Mouse (Mus musculus): Measurements from ENCODE around the gene Bag6.

The Bag6 gene

DNA sequence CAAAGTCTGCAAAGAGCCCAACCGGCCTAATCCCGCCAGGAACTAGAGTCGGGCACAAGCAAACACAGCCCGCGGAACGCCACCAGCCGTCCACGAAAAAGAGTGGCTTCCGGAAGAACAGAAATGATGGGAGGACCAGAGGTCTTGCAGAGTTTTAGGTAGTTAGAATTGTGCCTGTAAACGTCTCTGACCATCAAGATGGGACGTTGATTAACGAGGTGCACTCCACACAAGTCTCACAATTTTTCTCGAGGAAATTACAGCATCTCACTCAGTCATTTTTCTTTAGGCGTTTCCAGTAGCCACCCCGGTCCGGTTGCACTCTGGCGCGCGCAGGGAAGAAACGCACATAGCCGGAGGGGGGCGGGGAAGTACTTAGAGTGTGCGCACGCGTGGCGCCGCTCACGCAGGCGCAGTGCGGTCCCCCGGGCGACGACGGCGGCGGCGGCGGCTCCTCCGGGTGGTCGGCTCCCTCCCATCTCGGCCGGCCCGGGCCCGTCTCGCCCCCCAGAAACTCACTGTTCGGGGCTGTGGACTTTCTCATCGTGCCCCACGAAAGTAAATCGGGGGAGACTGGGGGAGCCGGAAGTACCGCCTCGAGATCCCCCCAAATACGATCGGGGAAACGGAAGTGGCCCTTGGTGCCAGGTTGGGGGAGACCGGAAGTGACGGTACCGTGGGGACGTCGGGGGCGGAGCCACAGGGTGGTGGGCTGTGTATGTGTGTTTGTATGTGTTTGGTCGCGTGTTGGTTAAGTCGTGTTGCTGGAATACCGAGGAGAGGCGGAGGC lies at the start of gene Bag6:
Gene Bag6, plus strand, starts transcription at position 378 of the 790 bp plus-strand sequence.
- CTCF ChIA-PET, result no interaction called here
- POLR2A ChIA-PET, result interaction anchor here in 2 of 4 experiments (0.6 to 1.5 kb wide), 7 partner anchors 9 to 752 kb away, joined by 3 to 6 read pairs (median 5); partner anchors contain the start of genes Csnk2b (in 2 of the 2), Gpank1 (in 2 of the 2), D17H6S53E (in 1 of the 2) and Ddx39b (in 1 of the 2)

DNA sequence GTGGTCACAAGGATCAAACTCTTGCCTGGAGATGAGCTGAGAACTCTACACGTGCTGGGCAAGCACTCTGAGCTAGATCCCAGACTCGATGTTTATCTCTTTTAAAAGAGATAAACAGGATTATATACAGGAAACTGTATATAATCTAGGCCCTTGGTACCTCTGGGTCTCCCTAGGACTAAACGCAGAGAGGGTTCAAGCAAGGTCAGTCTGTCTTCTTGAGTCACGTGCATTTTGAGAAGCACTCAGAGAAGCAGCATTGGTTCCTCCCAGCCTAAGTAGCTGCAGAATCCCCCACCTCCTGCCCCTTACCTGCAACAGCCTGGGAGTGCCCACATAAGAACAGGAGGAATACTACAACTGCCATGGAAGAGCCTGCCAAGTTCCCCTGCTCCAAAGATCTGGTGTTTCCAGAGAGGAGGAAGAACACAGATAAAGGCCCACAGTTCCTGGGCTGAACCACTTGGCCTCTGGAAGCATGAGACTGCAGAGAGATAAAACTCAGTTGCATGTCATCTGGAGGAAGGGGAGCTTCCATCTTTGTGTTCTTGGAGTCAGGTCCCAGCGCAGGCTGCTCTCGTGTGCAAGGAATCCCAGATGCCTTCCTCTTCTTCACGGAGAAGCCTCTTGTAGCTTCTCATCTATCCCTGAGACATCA lies 49.6 kb upstream of the Bag6 start, which contains the start of gene Ly6g6f:
Gene Ly6g6f, minus strand, starts transcription at position 403 of the 658 bp plus-strand sequence.
- POLR2A ChIA-PET, result interaction anchor here in 3 of 4 experiments (0.6 to 2.4 kb wide), 17 partner anchors 8 to 203 kb away, joined by 3 to 14 read pairs (median 3); partner anchors contain the start of genes Ly6g6e (in 2 of the 3), Ddx39b (in 1 of the 3), Gm20547 (in 1 of the 3) and Gpank1 (in 1 of the 3)
- CTCF ChIA-PET, result interaction anchor here in 2 of 4 experiments (0.6 to 4.7 kb wide), 4 partner anchors 12 to 682 kb away, joined by 3 to 28 read pairs (median 4); no protein-coding TSS in a partner anchor

DNA sequence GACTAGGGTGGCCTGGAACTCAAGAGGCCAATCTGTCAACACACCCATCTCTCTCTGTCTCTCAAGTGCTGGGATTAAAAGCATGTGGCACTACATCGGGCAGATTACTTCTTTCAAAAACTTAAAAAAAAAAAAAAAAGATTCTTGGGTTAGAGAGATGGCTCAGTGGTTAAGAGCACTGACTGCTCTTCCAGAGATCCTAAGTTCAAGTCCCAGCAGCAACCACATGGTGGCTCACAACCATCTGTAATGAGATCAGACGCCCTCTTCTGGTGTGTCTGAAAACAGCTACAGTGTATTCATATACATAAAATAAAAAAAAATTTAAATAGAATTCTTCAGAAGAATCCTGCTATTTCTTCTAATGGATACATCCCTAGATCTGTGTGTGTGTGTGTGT lies 46.8 kb upstream of the Bag6 start:
- POLR2A ChIA-PET, result interaction anchor here in 3 of 4 experiments (0.6 to 3.1 kb wide), 28 partner anchors 9 to 484 kb away, joined by 3 to 11 read pairs (median 4); partner anchors contain the start of genes Ly6g6e (in 2 of the 3), Agpat1 (in 1 of the 3), Ddah2 (in 1 of the 3) and Msh5 (in 1 of the 3)
- CTCF ChIA-PET, result interaction anchor here (0.6 to 4.7 kb wide), 32 partner anchors 8 to 1100 kb away, joined by 3 to 28 read pairs (median 4); partner anchors contain the start of genes Ddah2 (in 2 of the 4), Ehmt2 (in 1 of the 4), Ly6g6d (in 1 of the 4) and Ly6g6e (in 1 of the 4)

GRCm38 (mm10) chr17:35088825-35089644 lies 45.9 kb upstream of the Bag6 start, which contains the start of gene Abhd16a:
Abhd16a (plus strand) TSS chr17:35089263.
- POLR2A ChIA-PET, result interaction anchor here (0.6 to 3.1 kb wide), 31 partner anchors 8 to 217 kb away, joined by 3 to 11 read pairs (median 3); partner anchors contain the start of genes Csnk2b (in 2 of the 4), Gpank1 (in 2 of the 4), D17H6S53E (in 1 of the 4) and Ddah2 (in 1 of the 4)

DNA sequence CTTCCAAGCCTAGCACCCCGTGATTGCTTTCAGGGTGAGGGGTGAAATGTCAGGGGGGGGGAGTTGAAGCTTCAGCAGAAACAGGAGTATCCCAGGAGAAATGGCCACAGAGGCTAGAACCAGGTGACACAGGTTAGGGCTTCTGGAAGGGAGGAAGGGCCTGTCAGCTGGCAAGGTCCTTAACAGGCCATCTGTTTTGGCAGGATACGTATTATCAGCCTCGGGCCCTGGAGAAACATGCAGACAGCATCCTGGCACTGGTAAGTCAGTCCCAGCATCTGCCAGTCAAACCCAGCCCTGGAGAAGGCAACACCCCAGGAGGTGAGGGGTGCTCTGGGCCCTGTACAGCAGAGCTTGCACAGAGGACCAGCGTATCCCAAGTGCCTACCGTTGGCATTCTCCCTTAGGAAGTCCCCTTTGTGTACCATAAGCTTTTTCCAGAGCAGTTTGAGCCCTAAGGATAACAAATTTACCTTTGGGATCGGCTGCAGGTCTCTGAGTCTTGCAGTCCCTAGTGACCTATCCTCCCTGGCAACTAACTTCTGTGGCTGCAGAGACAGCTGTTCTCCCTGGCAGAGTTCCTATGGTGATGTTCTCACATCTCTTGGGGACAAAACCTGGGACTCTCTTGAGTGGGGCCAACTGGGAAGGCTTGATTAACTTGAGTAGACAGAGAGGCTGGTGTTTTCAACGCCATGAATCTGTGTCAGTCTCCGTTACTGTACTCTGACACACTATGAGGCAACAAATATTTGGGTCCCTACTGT lies 44.6 kb upstream of the Bag6 start:
- ChIA-PET POLR2A (interaction anchor here in 1 of 4 experiments (0.6 to 3.1 kb wide), 4 partner anchors 10 to 64 kb away, joined by 3 to 11 read pairs (median 4); partner anchors contain the start of genes Csnk2b, Gpank1 and Ly6g6e), CTCF (interaction anchor here in 2 of 4 experiments (0.7 to 1.1 kb wide), 2 partner anchors 78 to 79 kb away, joined by 3 read pairs; no protein-coding TSS in a partner anchor)

More at GRCm38 (mm10) chr17:35088825-35089644, 45.9 kb upstream of the Bag6 start, which contains the start of gene Abhd16a:
- CTCF ChIA-PET, result interaction anchor here (0.6 to 4.7 kb wide), 32 partner anchors 9 to 952 kb away, joined by 3 to 28 read pairs (median 4); partner anchors contain the start of genes Ddah2 (in 2 of the 4), Ehmt2 (in 1 of the 4), Ly6g6d (in 1 of the 4) and Ly6g6e (in 1 of the 4)

DNA sequence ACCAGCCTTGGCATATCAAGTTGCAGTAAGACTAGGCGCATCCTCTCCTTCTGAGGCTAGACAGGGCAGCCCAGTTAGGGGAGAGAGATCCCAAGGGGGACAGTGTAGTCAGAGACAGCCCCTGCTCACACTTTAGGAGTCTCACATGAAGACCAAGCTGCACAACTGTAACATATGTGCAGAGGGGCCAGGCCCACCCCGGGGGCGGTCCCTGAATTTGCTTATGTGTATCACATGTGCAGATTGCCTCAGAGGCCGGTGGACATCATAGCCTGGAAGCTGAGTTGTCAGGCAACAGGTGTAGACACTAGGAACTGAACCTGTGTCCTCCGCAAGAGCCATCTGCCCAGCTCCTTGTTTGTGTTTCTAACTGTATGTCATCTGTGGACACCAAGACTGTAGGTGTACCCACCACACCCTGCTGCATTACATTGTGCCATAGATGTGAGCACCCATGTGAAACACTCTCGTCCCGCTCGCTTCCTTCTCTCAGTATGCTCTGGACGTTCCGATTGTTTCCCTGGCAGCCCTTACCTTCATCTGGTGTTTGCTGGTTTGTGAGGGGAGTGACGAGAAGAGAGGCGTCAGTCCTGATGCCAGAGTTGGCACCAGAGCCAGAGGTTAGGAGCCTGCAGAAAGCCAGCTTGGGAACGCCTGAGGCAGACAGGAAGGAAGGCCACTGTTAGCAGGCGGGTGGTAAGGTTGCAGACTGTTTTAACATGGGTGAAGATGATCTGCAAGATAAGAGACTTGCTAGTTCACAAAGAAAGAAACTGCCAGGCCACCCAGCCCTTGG lies 42.4 kb upstream of the Bag6 start:
- CTCF ChIA-PET, result interaction anchor here in 2 of 4 experiments (0.6 to 1.0 kb wide), 2 partner anchors 76 kb away, joined by 3 read pairs; no protein-coding TSS in a partner anchor
- POLR2A ChIA-PET, result interaction anchor here in 2 of 4 experiments (0.5 to 1.5 kb wide), 3 partner anchors 14 to 140 kb away, joined by 3 read pairs; no protein-coding TSS in a partner anchor

DNA sequence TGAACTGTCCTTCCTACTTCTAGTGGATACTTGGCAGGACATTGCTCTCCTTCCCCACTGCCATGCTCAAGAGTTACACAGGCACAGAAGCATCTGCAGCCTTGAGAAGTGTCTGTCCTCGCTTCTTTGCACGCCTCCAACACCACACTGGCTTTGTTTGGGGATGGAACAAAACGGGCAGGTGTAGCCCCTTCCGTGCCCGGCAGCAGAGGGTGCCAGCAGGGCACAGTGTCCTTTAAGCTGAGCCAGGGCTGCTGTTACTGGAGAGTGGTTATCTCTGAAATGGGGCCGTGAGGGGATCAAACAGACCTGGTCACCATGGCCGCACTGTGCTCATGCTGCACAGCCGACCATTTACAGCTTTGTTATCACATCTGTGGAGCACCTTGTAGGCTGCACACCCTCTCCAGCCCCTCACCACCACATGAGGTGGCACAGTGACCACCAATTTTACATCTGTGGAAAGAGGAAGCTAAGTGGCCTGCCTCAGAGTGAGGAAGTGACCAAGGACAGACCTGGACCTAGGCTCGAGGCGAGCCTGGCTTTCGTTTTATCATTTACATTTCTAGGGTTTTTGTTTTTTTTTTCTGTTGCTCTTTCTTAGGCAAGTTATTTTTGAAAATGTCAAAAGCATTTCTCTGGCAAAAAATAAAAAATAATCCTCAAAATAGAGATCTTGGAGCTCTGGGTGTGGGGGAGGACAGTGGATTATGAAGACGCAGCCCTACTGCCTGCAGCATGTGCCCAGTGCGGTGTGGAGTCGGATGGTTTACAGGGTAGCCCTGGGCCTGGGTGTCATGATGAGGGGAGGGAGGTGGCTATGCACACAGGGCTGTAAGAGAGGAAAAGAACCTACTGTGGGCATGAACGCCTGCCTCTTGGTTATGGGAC lies 40.3 kb upstream of the Bag6 start:
- POLR2A ChIA-PET, result interaction anchor here in 3 of 4 experiments (0.7 to 1.6 kb wide), 8 partner anchors 11 to 143 kb away, joined by 3 to 4 read pairs (median 3); partner anchors contain the start of genes Csnk2b (in 1 of the 3), Ddah2 (in 1 of the 3), Gpank1 (in 1 of the 3) and Ly6g6e (in 1 of the 3)
- CTCF ChIA-PET, result no interaction called here

DNA sequence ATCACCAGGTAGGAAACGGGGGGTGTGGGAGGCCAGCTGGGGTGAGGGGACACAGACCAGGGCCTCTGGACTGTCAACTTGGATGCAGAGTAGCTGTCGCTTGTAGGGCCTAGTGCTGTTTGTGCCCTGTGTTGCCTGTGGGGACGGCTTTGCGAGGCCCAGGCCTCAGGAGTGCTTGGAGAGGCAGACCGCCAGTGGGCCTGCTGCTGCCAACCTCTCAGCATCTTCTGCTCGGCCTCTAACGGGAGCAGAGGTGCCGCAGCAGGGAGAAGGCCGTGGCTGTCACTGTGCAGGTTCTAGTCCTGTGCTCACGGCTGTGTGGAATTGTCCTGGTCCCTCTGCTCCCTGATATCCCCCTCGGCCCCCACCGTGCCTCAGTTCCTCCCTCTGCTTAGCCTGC lies 38.4 kb upstream of the Bag6 start:
- CTCF ChIA-PET, result interaction anchor here in 2 of 4 experiments (0.6 to 4.6 kb wide), 21 partner anchors 9 to 667 kb away, joined by 3 to 28 read pairs (median 4); partner anchors contain the start of genes Gpank1 (in 2 of the 2), Abhd16a (in 1 of the 2), Ly6g6f (in 1 of the 2) and Msh5 (in 1 of the 2)
- POLR2A ChIA-PET, result interaction anchor here in 3 of 4 experiments (0.5 to 2.6 kb wide), 36 partner anchors 8 to 146 kb away, joined by 3 to 13 read pairs (median 5); partner anchors contain the start of genes D17H6S53E (in 2 of the 3), Ly6g6e (in 2 of the 3), Sapcd1 (in 2 of the 3) and Abhd16a (in 1 of the 3)

GRCm38 (mm10) chr17:35097164-35097655 lies 37.8 kb upstream of the Bag6 start:
- POLR2A ChIA-PET, result interaction anchor here in 3 of 4 experiments (0.5 to 2.6 kb wide), 44 partner anchors 8 to 147 kb away, joined by 3 to 13 read pairs (median 4); partner anchors contain the start of genes D17H6S53E (in 2 of the 3), Ddx39b (in 2 of the 3), Ly6g6e (in 2 of the 3) and Sapcd1 (in 2 of the 3)
- CTCF ChIA-PET, result interaction anchor here in 2 of 4 experiments (0.6 to 4.6 kb wide), 23 partner anchors 8 to 666 kb away, joined by 3 to 28 read pairs (median 4); partner anchors contain the start of genes Gpank1 (in 2 of the 2), Abhd16a (in 1 of the 2), Ly6g5c (in 1 of the 2) and Ly6g6f (in 1 of the 2)

DNA sequence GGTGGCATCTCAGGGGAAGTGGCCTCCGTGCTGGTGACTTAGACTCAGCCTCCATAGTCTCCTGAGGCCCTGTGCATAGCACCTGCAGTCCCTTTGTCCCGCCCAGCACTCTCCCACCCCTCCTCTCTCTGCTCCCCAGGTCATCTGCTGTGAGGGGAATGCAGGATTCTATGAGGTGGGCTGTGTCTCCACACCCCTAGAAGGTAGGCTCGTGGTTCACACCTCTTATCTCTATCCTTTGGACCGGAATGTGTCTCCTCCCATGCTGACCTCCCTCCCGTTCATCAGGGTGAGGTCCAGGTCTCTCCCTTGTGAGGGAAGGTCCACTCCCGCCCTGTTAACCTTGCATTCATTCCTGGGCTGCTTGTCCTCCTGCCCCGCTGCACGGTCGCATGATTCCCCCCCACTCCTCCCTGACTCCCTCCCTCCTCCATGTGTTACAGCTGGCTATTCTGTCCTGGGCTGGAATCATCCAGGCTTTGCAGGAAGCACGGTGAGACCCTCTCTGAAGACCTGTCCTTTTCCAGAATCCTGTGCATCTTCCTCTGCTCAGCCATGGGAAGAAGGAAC lies 34.7 kb upstream of the Bag6 start:
- CTCF ChIA-PET, result interaction anchor here in 2 of 4 experiments (0.6 to 4.6 kb wide), 4 partner anchors 13 to 149 kb away, joined by 5 to 28 read pairs (median 6); partner anchors contain the start of genes Abhd16a (in 1 of the 2) and Ly6g6f (in 1 of the 2)

GRCm38 (mm10) chr17:35101161-35101560 lies 33.8 kb upstream of the Bag6 start:
- POLR2A ChIA-PET, result interaction anchor here in 3 of 4 experiments (0.7 to 4.7 kb wide), 11 partner anchors 10 to 148 kb away, joined by 3 to 13 read pairs (median 5); partner anchors contain the start of genes Apom (in 1 of the 3), Csnk2b (in 1 of the 3), D17H6S53E (in 1 of the 3) and Gpank1 (in 1 of the 3)
- CTCF ChIA-PET, result interaction anchor here in 2 of 4 experiments (0.8 to 1.6 kb wide), 4 partner anchors 11 to 80 kb away, joined by 3 to 5 read pairs (median 4); no protein-coding TSS in a partner anchor

More for the DNA sequence above, 34.7 kb upstream of the Bag6 start:
- POLR2A ChIA-PET, result interaction anchor here in 3 of 4 experiments (0.5 to 4.7 kb wide), 12 partner anchors 10 to 148 kb away, joined by 3 to 13 read pairs (median 4); partner anchors contain the start of genes Apom (in 1 of the 3), Clic1 (in 1 of the 3), D17H6S53E (in 1 of the 3) and Ddah2 (in 1 of the 3)

DNA sequence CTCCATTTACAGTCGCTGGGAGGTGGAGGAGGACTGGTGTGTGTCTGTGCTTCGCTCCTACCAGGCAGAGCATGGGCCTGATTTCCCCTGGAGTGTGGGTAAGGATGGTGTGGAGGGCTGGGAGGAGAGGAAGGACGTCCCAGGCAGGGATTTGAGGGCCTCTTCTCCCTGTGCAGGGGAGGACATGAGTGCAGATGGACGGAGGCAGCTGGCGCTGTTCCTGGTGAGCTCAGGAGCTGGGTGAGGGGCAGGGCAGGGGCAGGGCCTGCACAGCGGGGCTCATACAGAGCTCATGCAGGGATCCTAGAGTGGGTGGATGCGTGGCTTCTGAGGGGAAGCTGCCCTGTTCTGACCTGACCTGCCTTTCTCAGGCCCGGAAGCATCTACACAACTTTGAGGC lies 32.7 kb upstream of the Bag6 start:
- ChIA-PET POLR2A (interaction anchor here in 2 of 4 experiments (0.6 to 4.7 kb wide), 12 partner anchors 9 to 150 kb away, joined by 3 to 13 read pairs (median 4); partner anchors contain the start of genes Apom (in 1 of the 2), Csnk2b (in 1 of the 2), Gpank1 (in 1 of the 2) and Msh5 (in 1 of the 2)), CTCF (interaction anchor here in 1 of 4 experiments (0.8 to 1.6 kb wide), 4 partner anchors 10 to 81 kb away, joined by 3 to 5 read pairs (median 4); no protein-coding TSS in a partner anchor)
